8 mouse cellular contexts compared by ENCODE assay signal in genomic region chr6:31717531-31717930, GRCm38 (mm10).
DNase-seq lines count a peak whose midpoint lies in the region; ATAC-seq lines count a peak whose summit lies in the region.

No protein-coding gene starts in this region.

- no peaks in the 10 kb centered on the region for H3K27me3 ChIP-seq in limb, embryonic 11.5 days (ENCODE audit: control insufficient read depth, insufficient read depth, low read length)

- H3K27ac ChIP-seq in limb, embryonic 11.5 days (replicated peaks; ENCODE audit: low read depth, low read length): no peak overlapping the region

- H3K4me2 ChIP-seq in limb, embryonic 11.5 days (ENCODE audit: low read depth, severe bottlenecking): no peak overlapping the region

- DNase-seq in ovary, postnatal 10 days (ENCODE audit: low spot score): peak; percentile 23
- no peak for DNase-seq in ovary, adult 18-20 months (ENCODE audit: low spot score)
- peak; percentile 78 for DNase-seq in adrenal gland, postnatal 10 days
- DNase-seq in limb, embryonic 11.5 days (ENCODE audit: low spot score): peak; percentile 87
- peak; percentile 58 for DNase-seq in ovary, postnatal 36 days (ENCODE audit: low spot score)
- DNase-seq in cerebellum, postnatal 36 days: no peak
- no peak for DNase-seq in B cell, adult 2 months

- H3K9me3 ChIP-seq in limb, embryonic 11.5 days (ENCODE audit: control insufficient read depth, low read length): no peaks in the 10 kb centered on the region

- WGBS in limb, embryonic 11.5 days: 26% methylated on average over 12 of the region's 12 CpGs

- H3K36me3 ChIP-seq in limb, embryonic 11.5 days (ENCODE audit: control insufficient read depth, insufficient read depth, low read length): no peaks in the 10 kb centered on the region

- H3K4me1 ChIP-seq in limb, embryonic 11.5 days (ENCODE audit: control insufficient read depth, insufficient read depth, low read length): no peaks in the 10 kb centered on the region

- H3K9ac ChIP-seq in limb, embryonic 11.5 days (ENCODE audit: low read length): no peak overlapping the region

- no peak overlapping the region for H3K4me3 ChIP-seq in limb, embryonic 11.5 days (ENCODE audit: low read depth, low read length)

- 0 out of 2 replicates have a peak, but pooled peaks have one; percentile 25 for ATAC-seq in granulocyte monocyte progenitor cell, adult 5-6 weeks (replicated peaks; ENCODE audit: poor library complexity, severe bottlenecking)
- no peak for ATAC-seq in limb, embryonic 11.5 days (ENCODE audit: insufficient number of reproducible peaks, low FRiP score, low TSS enrichment, low read depth)

Comparison
In these comparisons a context has a peak if more than half of its experiments do, and no peak if none do; other contexts are left out.
1. DNase-seq: peak in ovary, postnatal 10 days (single experiment), adrenal gland, postnatal 10 days (single experiment), limb, embryonic 11.5 days (single experiment) and ovary, postnatal 36 days (single experiment); none in ovary, adult 18-20 months (single experiment), cerebellum, postnatal 36 days (0 of 2) and B cell, adult 2 months (0 of 2).